Mouse (Mus musculus) liver, postnatal 0 days (tissue): ENCODE measurements at regions not wholly inside any gene's neighbourhood (a gene's known extent, or its start where the extent isn't known, plus 50 kb on each side); places are given as distances from the start of the nearest gene placed in this dataset.

Source experiments
- CTCF ChIP-seq: sonication (generic); IDR thresholded peaks from 2 replicates; pipeline ENCODE4 v1.5.1; 2016; ENCODE audit warnings: antibody characterized with exemption, low read depth
- EP300 ChIP-seq: IDR thresholded peaks from 2 replicates; pipeline ENCODE4 v1.6.1; 2016; ENCODE audit warnings: antibody characterized with exemption, low read depth, mild to moderate bottlenecking

DNA sequence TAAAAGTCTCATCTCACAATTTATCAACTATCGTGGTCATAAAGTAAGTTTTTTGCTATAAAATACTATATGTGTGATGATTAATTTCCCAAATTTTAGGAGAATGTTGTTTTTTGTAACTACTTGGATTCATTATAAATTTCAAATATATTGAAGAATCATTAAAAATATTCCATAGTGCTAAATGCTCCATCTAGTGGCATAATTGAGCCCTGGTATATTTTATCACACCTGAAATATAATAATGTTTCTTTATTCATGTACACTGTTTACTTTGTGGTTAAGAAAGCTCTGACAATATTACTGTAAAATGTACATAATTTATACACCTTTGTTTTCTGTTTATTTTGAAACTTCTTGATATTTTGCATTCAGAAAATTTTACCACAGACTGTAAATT lies 884.7 kb downstream of the Gm597 start:
- TF ChIP-seq EP300: no peak
- TF ChIP-seq CTCF: no peak
